Mouse (Mus musculus) forebrain, embryonic 11.5 days (tissue): ENCODE measurements around the gene Ppp1r36. TPM values are rescaled to one million over a fixed set of nuclear protein-coding genes. Genes with fewer than 3 reads are reported as not detected.
A peak's percentile ranks its signal among the peaks of the same experiment; 100 is the strongest.
"Not testable (repeated sequence)": the region's sequence is repeated elsewhere in the genome, so short reads cannot be mapped to it uniquely, and the experiment has no call there.

Experiments used
- ATAC-seq: fragments of 200-750 bp; cut with Nextera tagmentation; replicated peaks from 2 replicates; pipeline ENCODE4 v1.8.0; 2017; ENCODE audit warnings: moderate TSS enrichment; ENCODE audit not compliant: low FRiP score
- DNase-seq: peaks from one replicate; pipeline ENCODE4 v3.0.0-alpha.2; 2017; ENCODE audit warnings: low spot score
- H3K27ac ChIP-seq: fragments of 300-500 bp; sonication (generic); 2 replicates; pipeline ENCODE4 v1.5.1; 2014; ENCODE audit warnings: low read depth, low read length
- H3K27me3 ChIP-seq: fragments of 300-500 bp; sonication (generic); 2 replicates; pipeline ENCODE4 v1.6.1; 2014; ENCODE audit warnings: mild to moderate bottlenecking, low read length, mixed read lengths; ENCODE audit not compliant: control insufficient read depth, insufficient read depth
- H3K36me3 ChIP-seq: fragments of 300-500 bp; sonication (generic); 2 replicates; pipeline ENCODE4 v1.6.1; 2014; ENCODE audit warnings: mild to moderate bottlenecking, low read length, moderate library complexity, mixed read lengths; ENCODE audit not compliant: control insufficient read depth, insufficient read depth
- H3K4me1 ChIP-seq: fragments of 300-500 bp; sonication (generic); replicated peaks from 2 replicates; pipeline ENCODE4 v1.6.1; 2014; ENCODE audit warnings: low read length, mixed read lengths; ENCODE audit not compliant: control insufficient read depth, insufficient read depth
- H3K4me2 ChIP-seq: fragments of 300-500 bp; sonication (generic); 2 replicates; pipeline ENCODE4 v1.6.1; 2014; ENCODE audit warnings: low read depth, mild to moderate bottlenecking, low read length, moderate library complexity, mixed read lengths; ENCODE audit not compliant: severe bottlenecking
- H3K4me3 ChIP-seq: fragments of 300-500 bp; sonication (generic); 2 replicates; pipeline ENCODE4 v1.5.1; 2014; ENCODE audit warnings: low read depth, low read length
- H3K9ac ChIP-seq: fragments of 300-500 bp; sonication (generic); 2 replicates; pipeline ENCODE4 v1.6.1; 2014; ENCODE audit warnings: low read length
- H3K9me3 ChIP-seq: fragments of 300-500 bp; sonication (generic); 2 replicates; pipeline ENCODE4 v1.6.1; 2016; ENCODE audit warnings: low read length, mixed read lengths; ENCODE audit not compliant: control insufficient read depth
- WGBS: fragments of 180-500 bp; shearing (Covaris S2); extraction: QIAGEN DNeasy Blood & Tissue Kit; methylation state at CpG from one replicate; pipeline ENCODE4 v1.1.7; 2014; 5-methylcytosine and 5-hydroxymethylcytosine counted together
- polyA plus RNA-seq: library from polyadenylated mRNA; unstranded; fragments of >200 nt; fragmentation: Nextera tagmentation; extraction: Ambion mirVana; gene quantifications from 2 replicates; pipeline ENCODE4 v1.2.1, GENCODE M21; 2014

Gene Ppp1r36
- polyA plus RNA-seq, 1 experiment from 2014 or later: 0.56 TPM

GRCm38 (mm10) chr12:76427546-76427945 is 10.2 kb downstream of the Ppp1r36 start:
- Histone ChIP-seq H3K9me3 (no peaks in the 10 kb centered on the region), H3K4me2 (no peak overlapping the region), H3K9ac (no peak overlapping the region), H3K27me3 (no peaks in the 10 kb centered on the region), H3K36me3 (no peaks in the 10 kb centered on the region), H3K27ac (no peak overlapping the region), H3K4me3 (no peak overlapping the region), H3K4me1 (no peaks in the 10 kb centered on the region)
- ATAC-seq: no peak
- no peak for DNase-seq
- WGBS: 66% methylated on average over 5 of the region's 5 CpGs

GRCm38 (mm10) chr12:76430879-76431406 is 13.6 kb downstream of the Ppp1r36 start:
- H3K4me2 ChIP-seq: no peak overlapping the region
- no peaks in the 10 kb centered on the region for H3K36me3 ChIP-seq
- no peak overlapping the region for H3K9ac ChIP-seq
- DNase-seq (no peak), ATAC-seq (no peak)
- H3K4me1 ChIP-seq: no peaks in the 10 kb centered on the region
- H3K4me3 ChIP-seq: no peak overlapping the region
- 68% methylated on average over 5 of the region's 5 CpGs for WGBS
- H3K27ac ChIP-seq: no peak overlapping the region
- no peaks in the 10 kb centered on the region; the same call in 1 of the 2 replicates for H3K27me3 ChIP-seq
- no peaks in the 10 kb centered on the region for H3K9me3 ChIP-seq

DNA sequence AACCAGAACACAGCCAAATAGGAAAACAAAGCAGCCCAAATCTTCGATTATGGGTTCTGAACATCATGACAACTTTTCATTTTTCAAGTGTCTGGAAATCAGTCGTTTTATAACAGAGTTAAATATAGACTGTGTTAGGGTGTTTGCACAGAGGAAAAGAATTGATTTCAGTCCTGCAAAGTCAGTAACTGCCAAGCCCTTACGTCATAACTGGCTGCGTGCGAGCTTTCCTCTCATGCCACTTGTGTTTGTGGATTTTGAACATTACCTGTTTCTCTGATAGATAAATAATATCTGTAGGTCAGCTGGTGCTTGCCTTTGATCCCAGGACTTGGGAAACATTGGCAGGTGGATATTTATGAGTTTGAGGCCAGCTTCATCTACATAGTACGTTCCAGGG is 14.1 kb downstream of the Ppp1r36 start:
- Histone ChIP-seq H3K9ac (no peak overlapping the region), H3K27me3 (no peaks in the 10 kb centered on the region; the same call in 1 of the 2 replicates), H3K27ac (no peak overlapping the region), H3K9me3 (no peaks in the 10 kb centered on the region), H3K4me2 (no peak overlapping the region), H3K4me3 (no peak overlapping the region), H3K36me3 (no peaks in the 10 kb centered on the region), H3K4me1 (no peaks in the 10 kb centered on the region)
- ATAC-seq: no peak
- 91% methylated on average over 6 of the region's 6 CpGs for WGBS
- no peak for DNase-seq

GRCm38 (mm10) chr12:76434111-76434510 is 16.8 kb downstream of the Ppp1r36 start:
- no peak overlapping the region for H3K4me3 ChIP-seq
- no peaks in the 10 kb centered on the region; the same call in 1 of the 2 replicates for H3K27me3 ChIP-seq
- no peaks in the 10 kb centered on the region for H3K36me3 ChIP-seq
- no peak overlapping the region for H3K27ac ChIP-seq
- H3K9me3 ChIP-seq: no peaks in the 10 kb centered on the region
- 47% methylated on average over 7 of the region's 7 CpGs for WGBS
- no peak for ATAC-seq
- no peak for DNase-seq
- no peak overlapping the region for H3K9ac ChIP-seq
- no peaks in the 10 kb centered on the region for H3K4me1 ChIP-seq
- no peak overlapping the region for H3K4me2 ChIP-seq

DNA sequence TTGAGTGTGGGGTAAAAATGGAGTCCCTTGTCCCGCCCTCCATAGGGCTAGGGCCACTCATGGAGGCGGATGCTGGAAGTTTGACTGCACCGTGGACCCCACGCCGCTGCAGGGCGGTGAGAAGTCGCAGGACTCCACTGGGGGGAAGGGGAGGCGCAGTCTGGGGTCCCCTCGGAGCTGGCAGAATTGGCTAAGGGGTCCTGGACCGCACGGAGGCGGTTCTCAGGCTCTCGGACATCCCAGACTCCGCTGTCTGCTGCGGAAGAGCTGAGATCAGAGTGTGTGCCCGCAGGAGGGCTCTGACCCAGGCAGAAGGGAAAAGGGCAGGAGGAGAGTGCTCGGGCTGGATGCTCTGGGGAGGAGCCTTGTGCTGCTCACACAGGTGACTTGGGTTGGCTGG is 17.7 kb downstream of the Ppp1r36 start:
- peak; percentile 56 for DNase-seq
- Histone ChIP-seq H3K9ac (peak overlapping the region; percentile 52), H3K27me3 (no peaks in the 10 kb centered on the region; the same call in 1 of the 2 replicates), H3K9me3 (no peaks in the 10 kb centered on the region), H3K36me3 (no peaks in the 10 kb centered on the region), H3K27ac (no peak overlapping the region), H3K4me3 (peak overlapping the region; percentile 19; the same call in 1 of the 2 replicates), H3K4me1 (no peaks in the 10 kb centered on the region), H3K4me2 (peak overlapping the region; percentile 52)
- no peak for ATAC-seq
- WGBS: 1% methylated on average over 16 of the region's 17 CpGs

DNA sequence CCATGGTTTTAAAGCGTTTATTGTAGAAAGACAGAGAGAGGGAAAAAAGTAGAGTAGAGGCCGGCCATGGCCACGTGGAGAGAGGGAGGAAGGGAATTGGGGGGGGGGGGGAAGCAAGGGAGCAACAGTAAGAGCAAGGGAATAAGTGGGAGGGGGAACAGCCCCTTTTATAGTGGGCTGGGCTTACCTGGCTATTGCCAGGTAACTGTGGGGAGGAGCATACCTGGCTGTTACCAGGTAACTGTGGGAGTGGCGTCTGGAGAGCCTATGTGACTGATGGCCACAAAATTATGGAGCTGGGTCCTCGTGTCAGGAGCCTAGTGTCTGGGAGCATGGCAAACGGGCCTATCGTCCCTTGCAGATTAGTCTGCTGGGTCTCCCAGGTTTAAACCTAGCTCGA is 18.2 kb downstream of the Ppp1r36 start:
- no peaks in the 10 kb centered on the region; the same call in 1 of the 2 replicates for H3K27me3 ChIP-seq
- H3K4me1 ChIP-seq: no peaks in the 10 kb centered on the region
- WGBS: 45% methylated on average over 8 of the region's 8 CpGs
- DNase-seq: no peak
- no peak overlapping the region for H3K9ac ChIP-seq
- H3K4me2 ChIP-seq: peak overlapping the region; percentile 52; the same call in 1 of the 2 replicates
- H3K36me3 ChIP-seq: no peaks in the 10 kb centered on the region
- H3K9me3 ChIP-seq: no peaks in the 10 kb centered on the region
- no peak overlapping the region; the same call in 1 of the 2 replicates for H3K4me3 ChIP-seq
- ATAC-seq: no peak
- no peak overlapping the region for H3K27ac ChIP-seq

DNA sequence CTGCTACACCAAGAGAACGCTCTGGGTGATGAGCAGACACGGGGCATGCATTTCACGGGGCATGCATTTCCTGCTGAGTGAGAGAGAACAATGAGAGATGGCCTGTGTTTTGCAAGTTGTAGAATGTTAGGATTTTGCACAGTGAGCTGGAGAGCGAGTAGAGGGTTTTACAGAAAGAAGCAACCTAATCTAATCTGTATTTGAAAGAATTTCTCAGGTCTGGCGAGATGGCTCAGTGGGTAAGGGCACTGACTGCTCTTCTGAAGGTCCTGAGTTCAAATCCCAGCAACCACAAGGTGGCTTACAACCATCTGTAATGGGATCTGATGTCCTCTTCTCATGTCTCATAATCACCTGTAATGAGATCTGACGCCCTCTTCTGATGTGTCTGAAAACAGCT is 26.1 kb downstream of the Ppp1r36 start:
- not testable (repeated sequence) for H3K4me2 ChIP-seq, ATAC-seq
- WGBS: 87% methylated on average over 6 of the region's 6 CpGs

DNA sequence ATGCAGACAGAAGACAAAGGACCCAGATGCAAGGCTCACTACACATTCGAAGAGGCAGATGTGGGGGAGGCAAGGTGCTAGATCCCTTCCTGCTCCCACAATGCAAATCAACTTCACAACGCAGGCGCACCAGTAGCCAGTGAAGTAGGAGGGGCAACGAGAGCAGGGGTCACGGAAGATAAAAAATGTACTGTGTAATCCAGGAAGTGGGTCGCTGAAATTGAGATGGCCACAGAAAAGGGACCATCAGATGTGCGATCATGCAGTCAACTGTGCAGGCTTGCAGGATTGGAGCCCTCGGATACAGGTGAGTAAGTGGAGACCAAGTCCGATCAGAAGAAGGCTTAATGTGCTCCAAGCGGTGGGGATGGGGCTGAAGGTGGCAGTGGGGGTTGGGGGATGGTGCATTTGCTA is 27.0 kb downstream of the Ppp1r36 start:
- no peak for DNase-seq
- Histone ChIP-seq H3K9me3 (no peaks in the 10 kb centered on the region), H3K27ac (no peak overlapping the region), H3K4me2 (no peak overlapping the region), H3K9ac (no peak overlapping the region), H3K36me3 (no peaks in the 10 kb centered on the region), H3K4me1 (no peaks in the 10 kb centered on the region), H3K4me3 (no peak overlapping the region), H3K27me3 (no peaks in the 10 kb centered on the region)
- WGBS: 74% methylated on average over 10 of the region's 10 CpGs
- ATAC-seq: no peak

More for the DNA sequence above, 26.1 kb downstream of the Ppp1r36 start:
- H3K27ac ChIP-seq, H3K36me3 ChIP-seq, DNase-seq, H3K4me1 ChIP-seq, H3K9me3 ChIP-seq, H3K9ac ChIP-seq, H3K27me3 ChIP-seq, H3K4me3 ChIP-seq: not testable (repeated sequence)

DNA sequence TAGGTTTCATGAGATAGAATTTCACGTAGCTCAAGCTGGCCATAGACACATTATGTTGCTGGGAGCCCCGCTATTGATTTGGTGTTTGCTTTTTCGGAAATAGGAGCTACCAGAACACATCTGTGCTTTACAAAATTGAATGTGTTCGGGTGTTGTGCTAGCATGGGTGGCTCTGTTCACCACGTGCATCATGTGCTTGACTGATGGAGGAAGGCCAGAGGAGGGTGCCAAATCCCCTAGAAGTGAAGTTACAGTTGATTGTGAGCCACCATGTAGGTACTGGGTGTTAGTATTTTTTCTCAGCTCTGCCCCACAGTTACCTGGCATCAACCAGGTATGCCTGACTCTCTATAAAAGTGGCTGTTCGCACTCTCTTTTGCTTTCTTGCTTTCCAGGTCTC is 27.5 kb downstream of the Ppp1r36 start:
- H3K4me1 ChIP-seq: no peaks in the 10 kb centered on the region
- no peaks in the 10 kb centered on the region for H3K36me3 ChIP-seq
- DNase-seq: no peak
- H3K27me3 ChIP-seq: no peaks in the 10 kb centered on the region
- H3K9ac ChIP-seq: no peak overlapping the region
- WGBS: 89% methylated on average over 6 of the region's 6 CpGs
- no peak overlapping the region for H3K4me3 ChIP-seq
- no peak overlapping the region for H3K27ac ChIP-seq
- no peak for ATAC-seq
- H3K4me2 ChIP-seq: no peak overlapping the region
- no peaks in the 10 kb centered on the region for H3K9me3 ChIP-seq
